Mouse (Mus musculus) mesoderm, embryonic 11.5 days (tissue): ENCODE measurements at regions not wholly inside any gene's neighbourhood (a gene's known extent, or its start where the extent isn't known, plus 50 kb on each side); places are given as distances from the start of the nearest gene placed in this dataset.

ENCODE experiments used
- DNase-seq: peaks from one replicate; pipeline ENCODE4 v3.0.0-alpha.2; 2012; ENCODE audit warnings: low read depth, low spot score

- DNase-seq = no peak
These were observed 324.3 kb downstream of the Qk start for GRCm38 (mm10) chr17:9995321-9995720.

- no peak for DNase-seq
These were observed 321.2 kb upstream of the Pabpc6 start for GRCm38 (mm10) chr17:9990744-9991143.

GRCm38 (mm10) chr17:9981273-9981672 lies 311.8 kb upstream of the Pabpc6 start:
- no peak for DNase-seq

GRCm38 (mm10) chr17:9976866-9977421 lies 307.4 kb upstream of the Pabpc6 start:
- DNase-seq = no peak

- no peak for DNase-seq
These were observed 306.5 kb upstream of the Pabpc6 start for GRCm38 (mm10) chr17:9975995-9976394.

- no peak for DNase-seq
These were observed 305.6 kb upstream of the Pabpc6 start for GRCm38 (mm10) chr17:9975153-9975552.

- DNase-seq = no peak
These were observed 298.5 kb upstream of the Pabpc6 start for GRCm38 (mm10) chr17:9967988-9968387.

GRCm38 (mm10) chr17:9962893-9963436 lies 293.4 kb upstream of the Pabpc6 start:
- DNase-seq = peak; percentile 22

GRCm38 (mm10) chr17:9948985-9949667 lies 279.6 kb upstream of the Pabpc6 start:
- DNase-seq = no peak

- no peak for DNase-seq
These were observed 278.1 kb upstream of the Pabpc6 start for GRCm38 (mm10) chr17:9947609-9948008.

- DNase-seq = no peak
These were observed 275.0 kb upstream of the Pabpc6 start for GRCm38 (mm10) chr17:9944513-9944912.

- no peak for DNase-seq
These were observed 272.7 kb upstream of the Pabpc6 start for GRCm38 (mm10) chr17:9942171-9942570.

- DNase-seq = peak; percentile 60
These were observed 270.1 kb upstream of the Pabpc6 start for GRCm38 (mm10) chr17:9939576-9939975.

GRCm38 (mm10) chr17:9938426-9938825 lies 268.9 kb upstream of the Pabpc6 start:
- DNase-seq = no peak

- no peak for DNase-seq
These were observed 267.7 kb upstream of the Pabpc6 start for GRCm38 (mm10) chr17:9937211-9937610.

- DNase-seq = no peak
These were observed 262.7 kb upstream of the Pabpc6 start for GRCm38 (mm10) chr17:9932186-9932585.

- no peak for DNase-seq
These were observed 262.0 kb upstream of the Pabpc6 start for GRCm38 (mm10) chr17:9931526-9931925.

GRCm38 (mm10) chr17:9929448-9930088 lies 260.1 kb upstream of the Pabpc6 start:
- peak; percentile 21 for DNase-seq

- no peak for DNase-seq
These were observed 258.2 kb upstream of the Pabpc6 start for GRCm38 (mm10) chr17:9927724-9928123.

GRCm38 (mm10) chr17:9926308-9926707 lies 256.8 kb upstream of the Pabpc6 start:
- no peak for DNase-seq

GRCm38 (mm10) chr17:9921326-9921725 lies 251.8 kb upstream of the Pabpc6 start:
- DNase-seq = no peak

- DNase-seq = no peak
These were observed 247.5 kb upstream of the Pabpc6 start for GRCm38 (mm10) chr17:9917031-9917430.

- no peak for DNase-seq
These were observed 241.3 kb upstream of the Pabpc6 start for GRCm38 (mm10) chr17:9910856-9911255.
